Mouse (Mus musculus): ENCODE measurements at regions not wholly inside any gene's neighbourhood (a gene's known extent, or its start where the extent isn't known, plus 50 kb on each side); places are given as distances from the start of the nearest gene placed in this dataset.

DNA sequence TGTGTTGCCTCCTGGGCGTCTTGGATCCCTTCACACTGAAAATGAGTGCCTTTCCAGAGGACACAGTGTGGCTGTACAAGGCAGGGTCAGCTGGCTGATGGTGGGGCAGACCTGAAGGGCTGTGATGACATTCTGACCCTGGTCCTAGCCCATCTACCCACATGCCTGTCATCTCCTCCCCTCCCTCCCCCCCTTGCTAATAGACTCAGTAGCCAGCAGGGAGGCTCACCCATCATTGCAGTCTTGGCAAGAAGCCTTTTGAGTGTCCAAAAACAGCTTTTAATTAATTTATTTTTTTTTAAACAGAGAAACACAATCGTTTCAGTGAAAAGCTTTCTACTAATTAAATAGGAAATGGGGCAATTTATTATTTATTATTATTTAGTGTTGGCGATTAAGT, 67.0 kb upstream of the Ssx2ip start:
- no peak for DNase-seq (ENCODE audit: low read depth, low spot score)

DNA sequence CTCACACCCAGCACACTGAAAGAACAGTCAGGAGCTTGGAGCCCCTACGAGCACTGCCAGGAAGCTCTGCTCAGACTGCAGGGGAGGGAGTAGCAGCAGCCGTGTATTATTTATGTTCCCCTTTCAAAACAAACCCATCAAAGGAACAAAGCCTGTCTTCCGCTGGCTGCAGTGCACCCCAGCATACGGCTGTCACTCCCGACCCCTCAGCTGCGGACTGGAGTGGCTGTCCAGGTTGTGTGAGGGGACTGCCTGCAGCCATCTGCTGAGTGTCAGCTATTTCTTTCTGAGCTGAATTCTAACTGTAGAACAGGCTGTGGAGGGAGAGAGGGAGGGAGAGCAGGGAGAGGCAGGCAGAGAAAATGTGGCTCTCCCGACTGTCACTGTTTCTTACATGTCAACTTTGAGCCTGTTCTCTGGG, 66.6 kb upstream of the Ssx2ip start:
- DNase-seq (ENCODE audit: low read depth, low spot score): no peak

DNA sequence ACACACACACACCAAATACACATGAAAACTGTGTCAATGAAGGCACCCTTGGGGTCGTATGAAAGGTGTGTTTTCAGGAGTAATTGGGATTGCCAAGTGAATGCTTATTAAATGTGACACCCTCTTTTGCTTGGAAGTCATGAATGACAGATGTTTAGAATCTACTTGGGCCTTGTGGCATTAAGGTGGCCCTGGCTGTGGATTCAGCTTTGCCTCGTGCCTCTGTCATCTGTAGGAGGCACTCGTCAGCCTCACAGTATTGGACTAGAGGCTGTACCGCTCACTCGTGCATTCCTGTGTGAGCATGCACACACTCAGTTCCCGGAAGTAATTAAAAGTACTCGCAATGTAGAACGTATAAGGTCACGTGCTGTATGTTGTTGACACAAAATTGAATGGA, 66.0 kb upstream of the Ssx2ip start:
- DNase-seq (ENCODE audit: low read depth, low spot score): no peak

DNA sequence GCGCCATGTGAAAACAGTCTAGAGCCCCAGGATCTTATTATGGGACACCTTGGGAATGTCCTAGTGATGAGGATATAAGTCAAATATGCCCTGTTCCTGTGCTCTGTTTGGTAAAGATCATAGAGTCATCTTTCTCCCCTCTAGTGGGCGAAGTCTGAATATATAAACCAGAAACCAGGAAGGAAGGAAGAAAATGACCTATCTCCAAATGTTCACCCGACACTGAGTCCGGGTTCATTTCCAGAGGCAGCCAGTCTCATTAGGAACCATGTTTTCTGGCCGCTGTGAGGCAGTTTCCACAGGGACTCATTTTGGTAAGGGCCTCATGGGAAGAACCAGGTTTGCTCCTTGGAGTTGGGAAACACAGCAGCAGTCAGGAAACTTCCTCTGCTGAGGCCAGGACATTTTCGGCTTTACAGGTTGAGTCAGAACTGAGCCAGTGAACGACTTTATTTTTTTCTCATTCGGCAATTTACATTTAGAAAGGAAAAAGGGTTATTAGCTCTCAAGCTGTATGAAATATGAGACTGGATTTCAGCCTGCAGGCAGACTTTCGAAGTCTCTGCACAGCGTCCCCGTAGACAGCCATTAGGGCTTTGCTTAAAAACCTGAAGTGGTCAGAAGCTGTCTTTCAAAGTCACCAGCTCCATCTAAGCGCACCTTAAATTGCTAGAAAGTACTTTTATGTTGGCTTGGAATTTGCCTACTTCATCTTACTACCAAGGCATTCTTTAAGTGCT, 64.0 kb upstream of the Ssx2ip start:
- no peak for DNase-seq (ENCODE audit: low read depth, low spot score)

DNA sequence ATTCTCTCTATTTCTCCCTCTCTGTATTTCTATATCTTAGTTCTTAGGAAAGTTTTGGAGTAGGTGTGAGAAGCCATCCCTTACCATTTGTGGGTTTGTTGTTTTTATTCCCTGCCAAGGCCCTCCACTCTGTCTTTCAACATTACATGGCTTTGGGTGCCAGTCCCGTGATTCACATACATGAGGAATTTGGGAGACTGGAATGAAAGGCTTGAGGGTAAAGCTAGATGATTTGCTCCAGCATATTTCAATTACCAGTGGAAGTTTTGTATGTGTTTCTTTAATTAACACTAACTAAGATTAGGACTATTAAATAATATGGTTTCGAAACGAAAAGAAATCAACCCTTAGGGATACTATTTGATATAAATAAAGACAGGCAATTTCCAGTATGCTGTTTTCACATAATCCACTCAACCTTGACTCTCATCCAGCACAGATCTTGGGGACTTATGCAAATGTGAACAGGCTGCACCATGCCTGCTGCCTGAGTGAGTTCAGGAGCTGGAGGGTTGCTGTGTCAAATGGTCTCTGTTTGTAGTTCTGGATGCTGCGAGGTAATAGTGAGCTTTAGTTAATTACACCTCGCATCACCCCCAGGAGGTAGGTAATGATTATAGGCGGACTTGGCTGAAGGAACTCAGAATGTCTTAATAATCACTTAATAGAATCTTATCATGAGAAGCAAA, 62.6 kb upstream of the Ssx2ip start:
- no peak for DNase-seq (ENCODE audit: low read depth, low spot score)

DNA sequence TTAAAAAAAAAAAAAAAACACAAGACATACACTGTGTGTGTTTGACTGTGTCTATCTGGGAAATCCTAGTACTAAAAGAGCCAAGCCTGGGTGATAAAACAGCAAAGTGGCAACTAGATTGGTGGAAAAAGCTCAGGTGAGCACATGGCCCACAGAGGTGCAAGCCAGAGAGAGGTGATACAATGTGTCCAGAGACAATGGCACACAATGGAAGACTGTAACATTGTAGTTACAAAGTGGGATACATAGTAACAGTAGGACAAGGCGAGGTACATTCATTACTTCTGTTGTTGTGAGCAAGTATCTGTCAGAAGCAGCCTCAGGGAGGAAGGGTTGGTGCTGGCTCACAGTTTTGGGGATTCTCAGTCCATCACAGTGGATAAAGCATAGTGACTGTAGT, 61.7 kb upstream of the Ssx2ip start:
- DNase-seq (ENCODE audit: low read depth, low spot score): no peak

DNA sequence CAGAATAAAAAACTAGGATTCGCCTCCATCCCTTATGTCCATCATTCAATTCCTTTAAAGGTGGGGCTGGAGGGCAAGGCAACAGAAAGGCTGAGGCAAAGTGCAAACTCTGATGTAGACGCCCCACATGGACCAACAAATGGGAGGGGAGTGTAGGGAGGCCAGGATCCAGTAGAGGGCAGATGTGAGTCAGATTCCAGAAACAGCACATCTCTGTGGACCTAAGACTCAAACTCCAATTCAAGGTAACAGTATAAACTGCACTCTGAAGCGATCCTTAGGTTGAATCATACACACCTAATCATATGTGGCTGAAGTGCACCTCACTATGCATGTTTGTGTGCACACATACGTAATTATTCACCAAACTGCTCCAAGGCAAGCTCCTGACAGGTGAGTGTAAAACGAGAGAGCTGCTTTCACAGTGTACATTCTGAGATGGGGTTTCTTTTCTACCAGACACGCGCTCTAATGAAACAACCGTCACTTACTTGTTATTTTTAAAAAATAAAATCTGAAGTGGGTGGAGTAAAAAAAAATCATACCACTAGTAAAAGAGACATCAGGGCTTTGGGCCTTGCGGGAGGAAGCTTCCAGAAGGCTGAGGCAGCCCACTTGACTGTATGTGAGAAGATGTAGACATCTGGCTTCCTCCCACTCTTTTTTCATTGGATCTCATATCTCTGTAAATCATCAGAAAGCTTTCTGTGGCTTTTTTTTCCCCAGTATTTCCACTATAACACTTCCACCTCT, 60.6 kb upstream of the Ssx2ip start:
- peak; percentile 61 for DNase-seq (ENCODE audit: low read depth, low spot score)

DNA sequence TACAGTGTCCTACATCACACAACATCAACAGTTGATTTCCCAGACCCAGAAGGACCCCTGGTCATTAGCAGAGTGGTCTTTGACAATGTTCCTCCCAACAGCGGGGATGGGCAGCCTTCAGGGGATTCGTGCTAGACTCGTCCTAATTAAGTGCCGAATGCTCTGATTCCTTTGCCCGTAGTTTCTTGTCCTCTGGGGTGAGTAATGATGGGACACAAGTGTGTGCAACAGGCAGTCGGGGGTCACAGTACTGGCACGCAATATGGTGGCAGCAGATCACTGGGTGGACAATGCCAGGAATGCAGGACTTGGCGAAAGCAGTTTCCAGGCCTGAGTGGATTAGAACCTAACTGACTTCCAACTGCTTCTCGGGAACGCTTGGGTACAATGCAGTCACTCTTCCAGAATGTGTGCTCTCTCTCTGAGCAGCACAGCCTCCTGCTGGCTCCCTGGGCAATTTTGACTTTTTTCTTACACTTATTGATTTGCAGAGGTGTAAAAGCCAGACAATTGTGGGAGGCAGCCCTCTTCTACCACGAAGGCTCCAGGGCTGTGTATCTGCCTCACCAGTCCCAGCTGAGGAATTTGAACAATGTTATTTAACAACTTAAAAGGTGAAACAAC, 59.9 kb upstream of the Ssx2ip start:
- DNase-seq (ENCODE audit: low read depth, low spot score): no peak

DNA sequence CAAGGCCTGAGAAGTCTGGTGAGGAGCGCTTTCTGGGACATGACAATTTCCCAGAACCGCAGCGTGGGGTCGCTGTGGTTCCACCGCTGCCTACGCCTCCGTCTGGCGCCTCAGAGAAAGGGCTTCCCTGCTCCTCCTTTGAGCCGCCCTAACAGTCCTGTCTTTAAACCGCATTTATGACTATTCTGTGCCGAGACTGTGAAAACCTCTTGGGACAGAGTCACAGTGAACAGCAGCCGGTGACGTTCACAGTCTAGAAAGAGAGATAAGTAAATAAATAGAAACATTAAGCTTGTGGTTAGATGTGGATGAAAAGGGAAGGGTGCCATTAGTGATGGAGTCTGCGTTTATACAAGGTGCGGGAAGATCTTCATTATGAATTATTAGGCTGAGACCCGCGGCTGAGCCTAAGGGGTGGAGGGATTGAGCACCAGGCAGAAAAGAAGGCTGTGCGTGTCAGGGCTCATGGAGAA, 59.1 kb upstream of the Ssx2ip start:
- DNase-seq (ENCODE audit: low read depth, low spot score): peak; percentile 72

DNA sequence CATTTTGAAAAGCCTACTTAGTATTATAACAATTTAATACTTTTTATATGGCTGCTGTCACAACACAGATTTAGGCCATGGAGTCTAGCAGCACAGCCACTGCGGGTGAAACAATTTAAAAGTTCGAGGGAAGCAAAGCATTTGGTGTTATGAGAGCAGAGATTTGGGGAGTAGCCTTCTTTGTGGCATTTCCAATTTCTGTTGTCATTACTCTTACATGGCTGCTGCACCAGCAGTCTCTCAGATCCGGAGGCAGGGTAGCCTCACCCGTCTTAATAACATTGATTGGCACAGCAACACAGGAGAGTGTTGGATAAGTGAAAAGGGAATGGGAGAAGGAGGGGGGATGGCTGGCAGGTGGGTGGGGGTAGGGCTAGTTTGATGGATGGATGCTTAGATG, 58.5 kb upstream of the Ssx2ip start:
- no peak for DNase-seq (ENCODE audit: low read depth, low spot score)

DNA sequence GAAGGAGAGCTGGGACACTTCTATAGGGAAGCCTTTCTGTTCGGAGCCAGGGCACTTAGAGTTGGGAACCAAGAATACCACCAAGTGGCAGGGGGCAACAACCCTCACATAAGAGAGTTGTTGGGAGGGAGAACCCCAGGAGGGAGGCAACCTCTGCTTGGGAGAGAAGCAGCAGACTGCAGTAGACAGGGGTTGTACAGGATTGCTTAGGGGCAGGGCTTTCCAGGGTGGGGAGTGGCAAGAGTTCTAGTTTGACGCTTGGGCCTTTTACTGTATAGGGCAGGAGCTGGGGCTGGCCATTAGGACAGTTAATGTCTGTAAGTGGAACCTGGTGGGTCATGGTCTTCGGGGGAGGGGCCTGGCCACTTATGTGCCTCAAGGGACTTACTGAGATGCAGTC, 57.1 kb upstream of the Ssx2ip start:
- DNase-seq (ENCODE audit: low read depth, low spot score): no peak

DNA sequence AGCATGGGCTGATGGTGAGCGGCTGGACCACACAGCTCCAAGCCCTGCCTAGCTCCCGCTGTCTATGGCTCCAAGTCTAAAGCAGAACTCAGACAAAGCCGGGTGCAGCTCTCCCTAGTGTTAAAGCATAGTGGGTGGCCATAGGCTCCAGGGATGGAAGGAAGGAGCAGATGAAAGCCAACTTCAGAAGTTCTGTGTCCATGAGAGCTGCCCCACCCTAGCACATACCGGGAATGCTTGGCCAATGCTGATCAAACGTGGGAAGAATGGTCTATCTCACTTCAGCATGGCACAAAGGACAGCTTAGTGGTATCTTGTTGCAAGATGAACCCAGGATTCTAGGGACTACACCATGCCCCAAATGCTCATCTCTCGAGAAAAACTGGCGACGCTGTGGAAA, 55.5 kb upstream of the Ssx2ip start:
- DNase-seq (ENCODE audit: low read depth, low spot score): peak; percentile 62

DNA sequence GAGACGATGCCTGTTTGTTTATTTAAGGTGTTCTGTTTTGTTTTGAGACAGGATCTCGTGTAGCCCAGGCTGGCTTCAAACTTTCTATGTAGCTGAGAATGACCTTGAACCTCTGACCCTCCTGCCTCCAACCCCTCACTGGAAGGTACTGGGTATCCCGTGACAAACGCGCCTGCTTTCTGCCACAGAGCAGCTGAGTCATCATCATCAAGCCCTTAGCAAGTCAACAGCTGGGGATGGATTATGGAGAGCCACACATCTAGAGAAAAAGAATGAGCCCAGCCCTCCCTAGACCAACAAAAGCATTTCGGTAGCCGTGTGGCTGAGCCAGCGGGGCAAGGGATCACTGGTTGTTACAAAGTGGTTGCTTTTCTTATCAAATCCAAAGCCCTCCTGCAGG, 55.0 kb upstream of the Ssx2ip start:
- peak; percentile 74 for DNase-seq (ENCODE audit: low read depth, low spot score)

DNA sequence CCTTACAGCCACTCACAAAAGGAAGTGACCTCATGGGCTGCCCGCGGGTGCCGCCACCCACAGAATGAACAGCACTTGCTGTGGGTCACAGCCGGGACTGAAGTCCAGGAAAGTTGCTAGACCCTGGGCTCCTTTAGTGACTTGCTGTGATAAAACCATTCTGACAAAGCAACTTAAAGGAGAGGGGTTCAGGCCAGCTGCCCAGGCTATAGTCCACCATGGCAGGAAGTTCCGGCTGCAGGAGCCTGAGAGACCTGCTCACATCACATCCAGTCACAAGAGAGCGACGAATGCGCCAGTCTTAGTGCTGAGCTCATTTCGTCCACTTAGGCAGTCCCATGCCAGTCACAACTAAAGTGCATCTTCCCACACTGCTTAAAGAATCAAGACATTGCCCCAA, 54.3 kb upstream of the Ssx2ip start:
- DNase-seq (ENCODE audit: low read depth, low spot score): no peak

DNA sequence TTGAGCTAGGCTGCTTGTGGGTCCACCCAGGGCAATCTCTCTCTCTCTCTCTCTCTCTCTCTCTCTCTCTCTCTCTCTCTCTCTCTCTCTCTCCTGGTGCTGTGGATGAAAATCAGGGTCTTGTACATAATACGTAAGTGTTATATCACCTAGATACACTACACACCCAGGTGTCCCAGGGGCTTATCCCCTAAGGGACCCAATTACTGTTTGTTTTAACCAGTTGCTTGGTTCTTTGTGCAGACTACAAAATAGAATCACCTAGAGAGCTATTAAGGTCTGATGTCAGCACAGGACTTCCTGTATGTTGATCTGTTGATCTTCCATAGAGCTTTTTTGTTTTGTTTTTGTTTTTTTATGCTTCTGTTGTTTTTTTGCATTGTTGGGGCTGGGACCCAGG, 53.0 kb upstream of the Ssx2ip start:
- DNase-seq (ENCODE audit: low read depth, low spot score): no peak

DNA sequence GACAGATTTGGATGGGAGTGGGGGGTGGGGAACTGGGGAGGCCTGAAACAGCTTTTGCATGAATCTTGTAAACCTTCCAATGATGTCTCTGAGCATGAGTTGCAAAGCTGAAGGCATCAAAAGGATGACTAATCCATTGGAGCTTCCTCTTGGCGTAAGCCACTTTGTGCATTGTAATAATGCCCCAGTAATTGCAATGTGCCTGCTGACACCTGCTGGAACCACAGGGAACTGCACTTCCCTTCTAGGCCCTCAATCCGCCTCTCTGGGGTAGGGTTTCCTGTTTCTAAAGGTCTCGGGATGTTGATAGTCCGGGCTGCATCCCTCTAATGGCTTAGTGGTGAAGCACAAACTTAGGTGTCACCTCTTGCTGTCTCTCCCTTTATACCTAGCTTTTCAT, 52.3 kb upstream of the Ssx2ip start:
- DNase-seq (ENCODE audit: low read depth, low spot score): peak; percentile 81

DNA sequence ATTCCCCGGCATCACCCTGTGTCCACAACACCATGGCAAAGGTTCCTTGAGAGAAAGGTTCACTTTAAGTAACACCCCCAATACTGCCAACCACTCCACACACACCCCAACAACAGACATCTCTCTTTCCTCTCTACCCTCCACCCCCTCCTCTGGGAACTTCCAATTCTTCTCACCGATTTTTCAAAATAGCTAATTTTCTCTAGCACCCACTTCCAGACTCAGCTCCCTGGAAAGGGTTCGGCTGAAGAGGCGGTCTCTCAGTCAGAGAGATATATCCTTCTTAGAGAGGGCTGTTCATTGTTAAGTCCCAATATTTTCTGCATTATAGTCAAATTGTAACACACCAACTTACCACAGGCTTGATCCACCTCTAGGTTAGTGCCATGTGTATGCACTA, 50.5 kb upstream of the Ssx2ip start:
- DNase-seq (ENCODE audit: low read depth, low spot score): no peak

Data from R1 (cell line).